Mouse (Mus musculus): ENCODE measurements around the gene Serp1.

DNA sequence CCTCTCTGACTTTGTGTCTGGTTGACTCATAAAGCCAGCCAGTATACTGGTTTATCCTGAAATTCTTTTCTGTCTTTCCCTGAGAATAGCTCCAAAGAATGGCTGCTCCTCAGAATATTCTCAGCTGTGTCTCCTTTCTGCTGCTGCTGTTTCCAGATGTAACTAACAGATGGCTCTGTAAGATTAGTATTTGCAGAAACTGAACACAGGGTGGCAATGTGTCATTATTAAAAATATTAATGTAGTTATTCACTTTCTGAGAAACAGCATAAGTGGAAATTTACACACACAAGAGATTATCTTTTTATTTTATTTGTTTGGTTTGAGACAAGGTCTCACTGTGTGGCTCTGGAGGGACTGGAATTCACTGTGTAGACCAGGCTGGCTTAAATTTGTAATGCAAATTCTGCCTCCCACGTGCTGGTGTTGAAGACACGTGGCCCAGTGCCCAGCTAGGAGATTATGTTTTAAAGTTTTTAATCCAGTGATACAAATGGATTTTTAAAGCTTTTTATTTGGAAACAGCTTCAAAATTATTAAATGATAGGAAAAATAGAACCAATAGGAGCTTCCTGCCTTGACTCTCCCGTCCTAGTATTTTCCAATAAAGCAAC is 21.9 kb downstream of the Serp1 start:
- TF ChIP-seq POLR2A (IDR thresholded peaks at IDR 0.05; ENCODE audit: insufficient read depth, low read depth, low read length), result no peak
- TF ChIP-seq CTCF (IDR thresholded peaks at IDR 0.05; ENCODE audit: insufficient read depth, low read depth, low read length), result no peak
